Mouse (Mus musculus) lung, adult 2 months (tissue): ENCODE measurements around the gene Defb15.

Source experiments
- CTCF ChIP-seq: fragments of 200-500 bp; IDR thresholded peaks from 2 replicates; pipeline ENCODE4 v1.5.1; 2011; ENCODE audit warnings: mild to moderate bottlenecking, low read length, control low read depth; ENCODE audit not compliant: insufficient read depth
- POLR2A ChIP-seq: fragments of 200-500 bp; IDR thresholded peaks from 2 replicates; pipeline ENCODE4 v1.6.1; 2011; ENCODE audit warnings: low read depth, mild to moderate bottlenecking, control low read depth, low read length, borderline replicate concordance; ENCODE audit errors: extremely low read depth

DNA sequence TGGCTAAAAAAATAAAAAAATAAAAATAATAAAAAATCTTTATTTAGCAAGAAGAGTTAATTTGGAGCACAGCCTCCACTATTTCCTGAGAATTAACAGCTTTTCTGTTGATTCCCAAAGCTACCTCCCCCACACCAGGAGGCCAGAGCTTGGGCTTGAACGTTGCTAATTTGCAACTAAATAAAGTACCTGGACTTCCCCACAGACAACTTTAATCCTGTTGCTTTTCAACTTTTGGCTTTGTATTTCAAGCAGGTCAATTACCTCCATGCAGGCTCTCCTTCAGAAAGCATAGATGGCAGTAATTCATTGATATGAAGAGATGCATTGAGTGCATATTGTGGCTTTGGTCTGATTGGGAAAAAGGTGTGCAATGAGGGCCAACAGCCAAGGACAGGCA lies 20.6 kb downstream of the Defb15 start:
- no peak for TF ChIP-seq CTCF
- TF ChIP-seq POLR2A = no peak
